Mouse (Mus musculus) neural tube, embryonic 13.5 days (tissue): ENCODE measurements around the gene Cxcl17. TPM values are rescaled to one million over a fixed set of nuclear protein-coding genes. Genes with fewer than 3 reads are reported as not detected.

ENCODE experiments used
- ATAC-seq: fragments of 200-750 bp; cut with Nextera tagmentation; 2 replicates; pipeline ENCODE4 v1.8.0; 2017; ENCODE audit warnings: low read depth, mild to moderate bottlenecking, moderate TSS enrichment, moderate library complexity
- H3K27ac ChIP-seq: fragments of 300-500 bp; sonication (generic); replicated peaks from 2 replicates; pipeline ENCODE4 v1.5.1; 2015; ENCODE audit warnings: moderate library complexity, mild to moderate bottlenecking, inconsistent platforms
- H3K27me3 ChIP-seq: fragments of 300-500 bp; sonication (generic); 2 replicates; pipeline ENCODE4 v1.6.1; 2015; ENCODE audit warnings: mild to moderate bottlenecking, inconsistent platforms
- H3K36me3 ChIP-seq: fragments of 300-500 bp; sonication (generic); 2 replicates; pipeline ENCODE4 v1.6.1; 2015; ENCODE audit warnings: mild to moderate bottlenecking, inconsistent platforms
- H3K4me1 ChIP-seq: fragments of 300-500 bp; sonication (generic); replicated peaks from 2 replicates; pipeline ENCODE4 v1.6.1; 2015; ENCODE audit warnings: inconsistent platforms
- H3K4me2 ChIP-seq: fragments of 300-500 bp; sonication (generic); 2 replicates; pipeline ENCODE4 v1.6.1; 2015; ENCODE audit warnings: inconsistent platforms, mild to moderate bottlenecking, moderate library complexity
- H3K4me3 ChIP-seq: fragments of 300-500 bp; sonication (generic); 2 replicates; pipeline ENCODE4 v1.5.1; 2015; ENCODE audit warnings: mild to moderate bottlenecking, inconsistent platforms
- H3K9ac ChIP-seq: fragments of 300-500 bp; sonication (generic); 2 replicates; pipeline ENCODE4 v1.6.1; 2015; ENCODE audit warnings: moderate library complexity, mild to moderate bottlenecking, inconsistent platforms
- H3K9me3 ChIP-seq: fragments of 300-500 bp; sonication (generic); 2 replicates; pipeline ENCODE4 v1.6.1; 2016; ENCODE audit warnings: inconsistent platforms
- WGBS: fragments of 180-500 bp; shearing (Covaris S2); methylation state at CpG from one replicate; pipeline ENCODE4 v1.1.7; 2015; 5-methylcytosine and 5-hydroxymethylcytosine counted together
- polyA plus RNA-seq: library from polyadenylated mRNA; unstranded; fragments of >200 nt; fragmentation: Nextera tagmentation; extraction: Ambion mirVana; gene quantifications from 2 replicates; pipeline ENCODE4 v1.2.1, GENCODE M21; 2015

The Cxcl17 gene
- polyA plus RNA-seq, 1 experiment from 2014 or later: 0.63 TPM

- no peaks in the 10 kb centered on the region for H3K9me3 ChIP-seq
- H3K27ac ChIP-seq: peak overlapping the region; percentile 81
- H3K27me3 ChIP-seq: no peaks in the 10 kb centered on the region
- peak overlapping the region; percentile 56 for H3K4me3 ChIP-seq
- H3K4me2 ChIP-seq: peak overlapping the region; percentile 77
- peak; percentile 97 for ATAC-seq
- H3K4me1 ChIP-seq: peaks cover 47% of the 10 kb centered on the region
- peak overlapping the region; percentile 77 for H3K9ac ChIP-seq
- 4% methylated on average over 52 of the region's 52 CpGs for WGBS
- H3K36me3 ChIP-seq: no peaks in the 10 kb centered on the region
Measured at GRCm38 (mm10) chr7:25395558-25396521, 16.8 kb downstream of the Cxcl17 start.

DNA sequence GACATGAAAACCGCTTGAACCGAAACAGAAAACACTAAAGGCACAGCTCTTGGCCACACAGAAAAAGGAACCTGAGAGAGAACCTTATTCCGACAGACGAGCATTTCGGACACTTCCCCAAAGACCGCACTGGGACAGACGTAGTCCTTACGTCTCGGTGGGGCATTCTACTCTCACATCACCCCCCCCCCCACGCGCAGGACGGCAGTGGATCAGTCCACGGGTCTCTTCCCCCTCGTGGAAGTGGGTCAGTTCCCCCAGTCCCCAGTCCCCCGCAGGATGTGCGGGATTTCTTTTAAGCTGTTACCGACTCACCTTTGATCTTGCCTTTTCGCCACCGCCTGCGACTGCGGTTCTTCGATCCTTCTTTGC, 17.5 kb downstream of the Cxcl17 start:
- ATAC-seq: peak; percentile 50
- no peaks in the 10 kb centered on the region for H3K9me3 ChIP-seq
- H3K27ac ChIP-seq: peak overlapping the region; percentile 81
- peak overlapping the region; percentile 77 for H3K4me2 ChIP-seq
- no peaks in the 10 kb centered on the region for H3K36me3 ChIP-seq
- H3K27me3 ChIP-seq: no peaks in the 10 kb centered on the region
- peak overlapping the region; percentile 56 for H3K4me3 ChIP-seq
- WGBS: 1% methylated on average over 22 of the region's 22 CpGs
- peak overlapping the region; percentile 77 for H3K9ac ChIP-seq
- peaks cover 53% of the 10 kb centered on the region for H3K4me1 ChIP-seq

DNA sequence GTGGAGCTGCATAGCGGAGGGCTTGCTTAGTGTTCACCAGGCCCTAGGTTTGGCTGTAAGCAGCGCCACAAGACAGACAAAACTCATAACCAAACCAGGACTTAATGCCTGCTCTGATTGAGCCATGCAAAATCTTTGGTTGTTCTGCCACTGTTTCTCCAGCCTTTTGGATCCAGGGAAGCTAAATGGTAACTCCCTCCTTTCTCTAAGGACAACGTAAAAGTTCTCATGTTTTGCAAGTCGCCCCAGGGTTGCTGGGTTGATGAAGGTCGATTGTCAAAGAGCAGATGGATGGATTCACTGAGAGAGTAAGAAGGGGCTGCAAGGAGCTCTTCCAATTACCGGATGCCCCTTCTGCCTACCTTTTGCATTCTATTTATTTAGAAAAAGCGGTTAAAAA, 17.9 kb downstream of the Cxcl17 start:
- ATAC-seq: no peak
- Histone ChIP-seq H3K36me3 (no peaks in the 10 kb centered on the region), H3K4me3 (peak overlapping the region; percentile 56), H3K4me1 (peaks cover 58% of the 10 kb centered on the region), H3K27ac (peak overlapping the region; percentile 81), H3K27me3 (no peaks in the 10 kb centered on the region), H3K4me2 (peak overlapping the region; percentile 77), H3K9me3 (no peaks in the 10 kb centered on the region), H3K9ac (peak overlapping the region; percentile 77)
- WGBS: 12% methylated on average over 7 of the region's 7 CpGs

DNA sequence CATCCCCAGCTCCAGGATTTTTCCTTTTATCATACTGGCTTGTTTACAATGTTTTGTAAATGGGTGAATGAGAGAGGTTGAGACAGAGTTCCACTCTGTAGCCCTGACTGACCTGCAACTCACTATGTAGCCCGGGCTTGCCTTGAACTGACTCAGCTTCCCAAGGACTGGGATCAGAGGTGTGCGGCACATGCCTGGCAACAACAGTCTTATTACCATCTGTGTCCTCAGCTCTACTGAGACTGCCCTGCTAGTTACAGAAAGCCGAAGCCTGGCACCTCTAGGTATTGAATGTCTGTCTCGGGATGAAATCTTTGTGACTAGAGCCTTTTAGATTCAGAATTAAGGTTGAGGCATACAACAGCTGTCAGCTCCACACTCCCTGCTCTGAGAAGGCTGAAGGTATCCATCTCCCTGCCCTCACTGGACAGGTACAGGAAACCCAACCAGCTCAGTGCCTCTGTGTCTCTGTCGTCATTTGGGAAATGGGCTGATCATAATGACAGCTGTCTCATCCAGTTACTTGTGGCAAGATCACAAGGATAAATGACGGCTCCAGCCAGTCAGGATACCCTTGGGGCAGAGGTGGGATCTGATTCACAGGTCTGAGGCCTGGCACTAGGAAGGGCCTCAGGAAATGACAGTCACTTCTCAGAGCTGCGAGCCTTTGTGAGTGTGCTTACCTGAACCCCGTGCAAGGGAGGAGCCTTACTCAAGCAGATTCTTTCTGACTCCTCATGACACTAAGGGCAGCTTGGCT, 19.1 kb downstream of the Cxcl17 start:
- H3K4me1 ChIP-seq: peaks cover 62% of the 10 kb centered on the region
- H3K9me3 ChIP-seq: no peaks in the 10 kb centered on the region
- peak overlapping the region; percentile 56 for H3K4me3 ChIP-seq
- no peak overlapping the region for H3K27ac ChIP-seq
- no peak for ATAC-seq
- 79% methylated on average over 8 of the region's 8 CpGs for WGBS
- peaks cover 2% of the 10 kb centered on the region for H3K36me3 ChIP-seq
- H3K9ac ChIP-seq: peak overlapping the region; percentile 77
- H3K4me2 ChIP-seq: peak overlapping the region; percentile 77
- H3K27me3 ChIP-seq: no peaks in the 10 kb centered on the region

DNA sequence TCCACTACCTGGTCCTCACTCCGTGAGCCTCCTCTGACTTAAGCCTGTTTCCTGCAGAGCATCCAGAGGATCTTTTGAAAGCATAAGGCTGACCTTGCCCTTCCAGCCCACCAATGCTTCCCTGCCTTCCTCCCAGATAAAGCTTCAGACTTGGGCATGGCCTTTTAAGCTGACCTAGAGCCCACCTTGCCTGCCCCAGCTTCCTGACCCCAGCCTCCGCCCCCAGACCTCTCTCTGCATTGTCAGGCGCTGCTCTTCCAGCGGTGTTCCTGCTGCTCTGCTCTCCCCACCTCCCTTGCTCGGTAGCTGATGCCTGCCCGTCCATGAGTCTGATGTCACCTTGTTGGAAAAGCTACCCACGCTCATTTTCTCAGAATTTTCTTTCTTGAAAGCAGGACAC, 19.8 kb downstream of the Cxcl17 start:
- H3K27me3 ChIP-seq: no peaks in the 10 kb centered on the region
- peak overlapping the region; percentile 77; the same call in 1 of the 2 replicates for H3K9ac ChIP-seq
- H3K4me3 ChIP-seq: no peak overlapping the region
- H3K27ac ChIP-seq: no peak overlapping the region
- peak overlapping the region; percentile 77; the same call in 1 of the 2 replicates for H3K4me2 ChIP-seq
- no peaks in the 10 kb centered on the region for H3K9me3 ChIP-seq
- no peak for ATAC-seq
- 44% methylated on average over 7 of the region's 7 CpGs for WGBS
- peaks cover 62% of the 10 kb centered on the region for H3K4me1 ChIP-seq
- peaks cover 10% of the 10 kb centered on the region for H3K36me3 ChIP-seq

DNA sequence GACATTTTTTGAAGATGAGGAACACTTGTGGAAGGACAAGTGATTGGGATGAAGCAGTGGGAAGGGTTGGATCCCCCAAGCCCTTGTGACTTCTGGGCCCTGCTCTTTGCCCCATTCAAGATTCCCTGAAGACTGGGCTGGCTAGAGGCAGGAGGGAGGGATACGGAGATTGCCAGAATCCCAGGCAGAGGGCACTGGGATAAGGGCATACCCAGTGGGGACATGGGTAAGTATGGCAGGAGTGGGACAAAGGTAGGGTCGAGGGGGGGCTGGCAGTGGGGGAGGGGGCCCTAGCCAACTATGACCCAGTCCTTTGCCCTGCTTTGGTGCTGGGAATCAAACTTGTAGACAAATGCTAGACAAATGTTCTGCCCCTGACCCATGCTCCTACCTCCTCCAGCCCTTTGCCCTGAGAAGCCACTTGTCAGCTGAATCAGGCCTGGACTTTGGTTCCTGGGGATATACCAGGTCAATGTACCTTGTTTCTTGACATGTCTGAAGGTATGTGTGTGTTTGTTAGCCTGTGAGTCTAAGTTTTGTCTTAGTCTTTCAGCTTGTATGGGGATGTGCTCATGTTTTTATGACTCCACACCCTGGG, 20.7 kb downstream of the Cxcl17 start:
- Histone ChIP-seq H3K4me2 (no peak overlapping the region), H3K36me3 (peaks cover 19% of the 10 kb centered on the region), H3K4me1 (peaks cover 62% of the 10 kb centered on the region), H3K27me3 (no peaks in the 10 kb centered on the region), H3K9ac (no peak overlapping the region; the same call in 1 of the 2 replicates), H3K9me3 (no peaks in the 10 kb centered on the region), H3K27ac (no peak overlapping the region), H3K4me3 (no peak overlapping the region)
- ATAC-seq: no peak
- 79% methylated on average over 2 of the region's 2 CpGs for WGBS

- no peak overlapping the region for H3K4me2 ChIP-seq
- ATAC-seq: no peak
- H3K9ac ChIP-seq: peak overlapping the region; percentile 34; the same call in 1 of the 2 replicates
- H3K9me3 ChIP-seq: no peaks in the 10 kb centered on the region
- H3K36me3 ChIP-seq: peaks cover 29% of the 10 kb centered on the region
- peaks cover 58% of the 10 kb centered on the region for H3K4me1 ChIP-seq
- no peak overlapping the region for H3K4me3 ChIP-seq
- 75% methylated on average over 2 of the region's 2 CpGs for WGBS
- no peaks in the 10 kb centered on the region for H3K27me3 ChIP-seq
- no peak overlapping the region for H3K27ac ChIP-seq
Measured at GRCm38 (mm10) chr7:25390986-25391385, 21.7 kb downstream of the Cxcl17 start.

DNA sequence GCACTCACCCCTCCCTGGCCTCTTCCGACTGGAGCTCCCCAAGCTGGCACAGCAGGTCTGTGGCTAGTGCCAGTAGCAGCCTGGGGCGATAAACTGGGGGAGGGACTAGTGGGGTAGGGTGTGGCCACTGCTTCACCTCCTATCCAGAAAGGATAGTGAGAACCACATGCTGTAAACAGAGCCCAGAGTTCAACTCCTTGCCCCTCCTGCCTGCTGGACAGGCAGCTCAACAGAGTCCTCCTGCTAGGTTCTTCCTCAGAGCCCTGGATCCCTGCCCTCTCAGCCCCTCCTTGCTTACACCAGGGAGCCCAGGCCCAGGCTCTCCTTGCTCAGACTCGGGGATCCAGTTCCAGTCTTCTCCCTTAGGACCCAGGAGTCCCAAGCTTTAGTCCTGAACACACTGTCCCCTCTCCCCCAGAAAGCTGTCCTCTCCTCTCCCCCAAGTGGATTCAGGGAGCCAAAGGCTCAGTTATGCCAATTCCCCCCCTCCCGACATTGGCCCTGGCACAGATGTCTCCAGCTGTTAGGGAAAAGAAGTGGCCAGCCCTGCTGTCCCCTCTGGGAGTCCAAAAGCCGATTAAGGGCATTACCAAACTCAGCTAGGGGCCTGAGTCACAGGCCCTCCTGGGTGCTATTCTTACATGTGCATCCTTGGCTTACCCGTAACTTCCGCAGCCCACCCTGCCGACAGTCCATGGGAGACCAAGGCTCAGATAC, 22.5 kb downstream of the Cxcl17 start:
- H3K4me3 ChIP-seq: no peak overlapping the region
- H3K27ac ChIP-seq: no peak overlapping the region; the same call in 1 of the 2 replicates
- H3K9me3 ChIP-seq: no peaks in the 10 kb centered on the region
- H3K9ac ChIP-seq: peak overlapping the region; percentile 31
- 47% methylated on average over 8 of the region's 8 CpGs for WGBS
- no peak overlapping the region for H3K4me2 ChIP-seq
- peaks cover 63% of the 10 kb centered on the region for H3K4me1 ChIP-seq
- no peaks in the 10 kb centered on the region for H3K27me3 ChIP-seq
- no peak for ATAC-seq
- peaks cover 37% of the 10 kb centered on the region for H3K36me3 ChIP-seq

GRCm38 (mm10) chr7:25388916-25389315, 23.8 kb downstream of the Cxcl17 start:
- no peak overlapping the region for H3K4me3 ChIP-seq
- H3K9ac ChIP-seq: no peak overlapping the region
- no peak overlapping the region for H3K27ac ChIP-seq
- H3K27me3 ChIP-seq: no peaks in the 10 kb centered on the region
- H3K4me2 ChIP-seq: no peak overlapping the region
- WGBS: 94% methylated on average over 7 of the region's 7 CpGs
- no peak for ATAC-seq
- peaks cover 53% of the 10 kb centered on the region for H3K4me1 ChIP-seq
- H3K9me3 ChIP-seq: no peaks in the 10 kb centered on the region
- peaks cover 50% of the 10 kb centered on the region for H3K36me3 ChIP-seq

DNA sequence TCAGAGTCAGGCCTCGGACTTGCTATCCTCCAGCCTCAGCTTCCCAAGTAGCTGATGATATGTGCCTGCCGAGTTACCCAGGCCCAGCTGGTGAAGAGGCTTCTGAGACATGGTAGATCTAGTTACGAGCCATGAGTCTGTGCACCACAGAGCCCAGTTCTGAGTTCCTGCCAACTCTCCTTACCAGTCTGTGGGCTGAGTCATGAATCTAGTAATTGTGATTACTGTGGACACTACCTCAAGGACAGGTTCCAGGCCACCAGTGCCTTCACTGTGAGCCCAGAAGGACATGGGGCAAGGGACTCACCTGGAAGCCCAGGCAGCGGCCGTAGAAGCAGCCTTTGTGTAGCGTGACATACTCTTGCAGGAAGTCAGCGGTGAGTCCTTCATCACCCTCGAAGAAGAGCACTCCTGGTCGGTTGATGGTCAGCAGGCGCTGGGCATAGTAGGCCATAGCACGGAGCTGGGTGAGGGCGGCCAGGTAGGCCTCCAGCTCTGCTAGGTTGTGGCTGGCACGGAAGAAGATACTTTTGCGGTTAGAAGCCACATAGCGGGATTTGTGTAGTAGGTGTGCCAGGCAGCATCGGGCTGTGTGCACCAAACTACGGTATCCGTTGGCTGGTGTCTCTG, 24.8 kb downstream of the Cxcl17 start:
- no peak overlapping the region for H3K9ac ChIP-seq
- WGBS: 94% methylated on average over 18 of the region's 18 CpGs
- H3K27me3 ChIP-seq: no peaks in the 10 kb centered on the region
- H3K27ac ChIP-seq: no peak overlapping the region
- no peak overlapping the region for H3K4me2 ChIP-seq
- ATAC-seq: no peak
- no peaks in the 10 kb centered on the region for H3K9me3 ChIP-seq
- peaks cover 60% of the 10 kb centered on the region for H3K36me3 ChIP-seq
- H3K4me1 ChIP-seq: peaks cover 43% of the 10 kb centered on the region
- no peak overlapping the region for H3K4me3 ChIP-seq
